Mouse (Mus musculus): ENCODE results near the gene Cphx2.
"Not testable (repeated sequence)": the region's sequence is repeated elsewhere in the genome, so short reads cannot be mapped to it uniquely, and the experiment has no call there.

The Cphx2 gene

DNA sequence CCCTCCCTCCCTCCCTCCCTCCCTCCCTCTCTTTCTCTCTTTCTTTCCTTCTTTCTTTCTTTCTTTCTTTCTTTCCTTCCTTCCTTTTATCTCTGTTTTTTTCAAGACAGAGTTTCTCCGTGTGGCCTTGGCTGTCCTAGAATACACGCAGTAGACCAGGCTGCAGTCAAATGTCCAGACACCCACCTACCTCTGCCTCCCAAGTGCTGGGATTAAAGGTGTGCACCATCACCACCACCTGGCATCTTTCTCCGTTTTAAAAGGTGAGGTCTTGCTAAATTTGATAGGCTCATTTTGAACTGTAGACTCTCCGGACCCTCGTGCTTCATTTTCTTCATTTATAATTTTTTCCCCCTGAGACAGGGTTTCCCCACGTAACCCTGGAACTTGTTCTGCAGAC is at the start of gene Cphx2:
Cphx2 (plus strand) TSS at position 301 of the 400 bp plus-strand sequence.
- not testable (repeated sequence) for TF ChIP-seq GATA4 (IDR thresholded peaks at IDR 0.05; ENCODE audit: insufficient replicate concordance, low read length)

DNA sequence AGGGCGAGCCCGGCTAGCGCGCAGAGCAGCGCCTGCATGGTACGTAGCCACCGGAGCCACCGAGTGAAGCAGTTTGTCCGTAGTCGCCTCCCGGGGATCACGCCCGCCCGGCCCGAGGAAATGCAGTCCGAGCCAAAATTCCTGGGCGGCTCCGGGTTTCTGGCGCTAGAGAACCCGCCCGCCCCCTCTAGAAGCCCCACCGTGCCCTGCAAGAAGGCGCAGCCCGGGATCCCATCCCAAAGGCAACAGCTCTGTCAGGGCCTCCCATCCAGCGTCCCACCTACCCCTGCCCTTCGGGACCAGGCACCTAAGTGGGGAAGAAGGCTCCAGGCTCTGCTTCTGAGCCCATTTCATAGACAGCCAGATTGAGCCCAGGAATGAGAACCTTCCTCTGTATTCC is 38.7 kb upstream of the Cphx2 start, which contains the start of gene Gm9780:
Gm9780 (minus strand) TSS at position 101 of the 400 bp plus-strand sequence.
- not testable (repeated sequence) for TF ChIP-seq GATA4 (IDR thresholded peaks at IDR 0.05; ENCODE audit: insufficient replicate concordance, low read length)

DNA sequence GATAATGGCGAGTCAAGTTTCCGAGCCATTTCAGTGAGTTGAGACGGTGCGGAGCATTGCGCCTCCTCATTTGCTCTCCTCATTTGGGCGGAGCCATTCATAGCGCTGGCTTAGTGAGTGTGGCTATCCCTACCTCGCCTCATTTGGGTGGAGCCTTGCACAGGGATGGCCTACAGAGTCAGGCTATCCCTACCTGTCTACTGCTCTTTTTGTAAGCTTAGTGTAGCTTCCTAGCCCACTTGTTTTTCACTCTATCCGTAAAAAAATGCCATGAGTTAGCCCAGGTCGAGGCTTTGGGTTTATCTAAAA is 14.0 kb upstream of the Cphx2 start, which contains the start of gene Tmem254c:
Tmem254c (minus strand) TSS at position 31 of the 309 bp plus-strand sequence.
- TF ChIP-seq GATA4 (IDR thresholded peaks at IDR 0.05; ENCODE audit: insufficient replicate concordance, low read length): not testable (repeated sequence)

DNA sequence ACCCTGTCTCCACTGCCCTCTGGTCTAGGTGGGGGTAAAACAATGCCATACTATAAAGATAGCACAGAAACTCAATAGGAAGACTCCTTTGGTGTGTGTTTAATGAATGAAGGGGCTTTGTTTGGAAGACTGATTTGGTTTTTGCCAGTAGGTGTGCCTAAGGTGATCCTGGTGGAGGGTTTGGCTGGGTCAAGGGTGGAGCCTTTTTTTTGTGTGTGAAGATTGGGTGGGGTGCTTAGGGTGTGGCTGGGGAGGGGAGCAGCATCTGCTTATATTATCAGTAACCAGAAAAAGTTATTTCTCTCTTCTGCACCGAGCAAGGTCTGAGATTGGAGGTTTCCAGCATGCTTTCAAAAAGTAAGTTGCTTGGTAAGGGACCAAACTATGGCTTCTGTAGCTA is 681 bp downstream of the Cphx2 start, which contains the start of gene Cphx3:
Cphx3 (plus strand) TSS at position 301 of the 400 bp plus-strand sequence.
- TF ChIP-seq GATA4 (IDR thresholded peaks at IDR 0.05; ENCODE audit: insufficient replicate concordance, low read length): not testable (repeated sequence)

DNA sequence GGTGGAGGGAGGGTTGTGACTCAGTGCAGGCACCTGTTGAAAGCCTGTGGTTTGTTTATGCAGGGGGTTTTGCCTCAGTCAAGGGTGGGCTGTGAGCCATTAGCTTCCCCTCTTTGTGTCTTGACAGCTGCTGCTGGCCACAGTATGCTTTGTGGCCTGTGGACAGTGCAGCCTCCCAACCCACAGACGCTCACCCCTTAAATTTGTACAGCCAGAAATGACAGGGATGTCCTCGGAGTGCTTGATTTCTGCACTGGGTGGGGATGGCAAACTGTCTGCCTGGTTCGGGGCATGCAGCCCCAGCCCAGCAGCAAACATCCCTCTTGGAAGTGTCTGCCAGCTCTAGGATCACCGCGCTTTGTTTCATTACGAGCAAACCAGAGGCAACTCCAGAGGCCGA is 36.8 kb downstream of the Cphx2 start, which contains the start of gene Duxbl2:
Duxbl2 (plus strand) TSS at position 200 of the 400 bp plus-strand sequence.
- not testable (repeated sequence) for TF ChIP-seq GATA4 (IDR thresholded peaks at IDR 0.05; ENCODE audit: insufficient replicate concordance, low read length)

Data from liver, adult (tissue).